Mouse (Mus musculus) liver, embryonic 14.5 days (tissue): ENCODE results near the gene 4930407I10Rik. TPM values are rescaled to one million over a fixed set of nuclear protein-coding genes. Genes with fewer than 3 reads are reported as not detected.

Source experiments
- ATAC-seq: fragments of 200-750 bp; cut with Nextera tagmentation; 2 replicates; pipeline ENCODE4 v1.8.0; 2017; ENCODE audit warnings: moderate number of reproducible peaks, mild to moderate bottlenecking, moderate library complexity; ENCODE audit not compliant: insufficient read depth
- DNase-seq, 3 experiments: peaks; one replicate each; pipeline ENCODE4 v3.0.0-alpha.2; 2012 to 2013; ENCODE audit warnings: low read depth in 3 of 3, low spot score in 3 of 3
- H3K27ac ChIP-seq: fragments of 300-500 bp; sonication (generic); 2 replicates; pipeline ENCODE4 v1.5.1; 2014; ENCODE audit warnings: moderate library complexity, mild to moderate bottlenecking, control low read depth, inconsistent platforms
- H3K27me3 ChIP-seq: fragments of 300-500 bp; sonication (generic); 2 replicates; pipeline ENCODE4 v1.6.1; 2014; ENCODE audit warnings: mild to moderate bottlenecking, low read length, moderate library complexity; ENCODE audit not compliant: control insufficient read depth, insufficient read depth
- H3K36me3 ChIP-seq: fragments of 300-500 bp; sonication (generic); replicated peaks from 2 replicates; pipeline ENCODE4 v1.6.1; 2014; ENCODE audit warnings: low read depth; ENCODE audit not compliant: control insufficient read depth, insufficient read depth
- H3K4me1 ChIP-seq, 2 experiments: fragments of 200-500 bp in 1 of 2; fragments of 300-500 bp in 1 of 2; sonication (generic) in 1 of 2; replicated peaks; 2 replicates each; pipeline ENCODE4 v1.6.1; 2012 to 2014; ENCODE audit warnings: antibody characterized with exemption in 1 of 2, inconsistent platforms in 1 of 2, low read length in 1 of 2; ENCODE audit not compliant: control insufficient read depth in 2 of 2, insufficient read depth in 2 of 2
- H3K4me2 ChIP-seq: fragments of 300-500 bp; sonication (generic); 2 replicates; pipeline ENCODE4 v1.6.1; 2014; ENCODE audit warnings: low read depth, mild to moderate bottlenecking, control low read depth, moderate library complexity
- H3K4me3 ChIP-seq, 2 experiments: fragments of 200-500 bp in 1 of 2; fragments of 300-500 bp in 1 of 2; sonication (generic) in 1 of 2; 2 replicates each; pipeline ENCODE4 v1.5.1; 2012 to 2014; ENCODE audit warnings: low read depth in 2 of 2, low read length in 2 of 2, mild to moderate bottlenecking in 2 of 2, control low read depth in 1 of 2, inconsistent platforms in 1 of 2, moderate library complexity in 1 of 2; ENCODE audit not compliant: insufficient read depth in 1 of 2
- H3K9ac ChIP-seq: fragments of 300-500 bp; sonication (generic); replicated peaks from 2 replicates; pipeline ENCODE4 v1.6.1; 2014; ENCODE audit warnings: mild to moderate bottlenecking, control low read depth, moderate library complexity
- H3K9me3 ChIP-seq: fragments of 300-500 bp; sonication (generic); 2 replicates; pipeline ENCODE4 v1.6.1; 2016; ENCODE audit warnings: low read length, mixed read lengths; ENCODE audit not compliant: control insufficient read depth
- CTCF ChIP-seq: IDR thresholded peaks from 2 replicates; pipeline ENCODE4 v1.5.1; 2016; ENCODE audit warnings: antibody characterized with exemption, low read depth, control low read depth
- EP300 ChIP-seq: IDR thresholded peaks from 2 replicates; pipeline ENCODE4 v1.6.1; 2016; ENCODE audit warnings: antibody characterized with exemption, low read depth
- WGBS: fragments of 180-500 bp; shearing (Covaris S2); extraction: QIAGEN DNeasy Blood & Tissue Kit; methylation state at CpG from one replicate; pipeline ENCODE4 v1.1.7; 2014; ENCODE audit not compliant: insufficient replicate concordance; 5-methylcytosine and 5-hydroxymethylcytosine counted together
- polyA plus RNA-seq, 2 experiments: library from polyadenylated mRNA; depleted of rRNA in 1 of 2; stranded (reverse) in 1 of 2; unstranded in 1 of 2; fragments of >200 nt; fragmentation: Nextera tagmentation in 1 of 2; extraction: Ambion mirVana in 1 of 2; gene quantifications; 2 replicates each; pipeline versions ENCODE4 v1.2.1 to v1.2.3; 2012 to 2014

Gene 4930407I10Rik
- polyA plus RNA-seq, 2 experiments = not detected

GRCm38 (mm10) chr15:82023965-82024635, 34.9 kb upstream of the 4930407I10Rik start:
- Histone ChIP-seq H3K4me3 (no peak overlapping the region), H3K4me1 (peaks cover 0 to 1% of the 10 kb centered on the region in 2 experiments; a peak in 2 of 4 replicates), H3K36me3 (peaks cover 45% of the 10 kb centered on the region), H3K9ac (no peak overlapping the region), H3K27me3 (no peaks in the 10 kb centered on the region), H3K9me3 (no peaks in the 10 kb centered on the region), H3K4me2 (no peak overlapping the region), H3K27ac (no peak overlapping the region)
- no peak for TF ChIP-seq EP300
- TF ChIP-seq CTCF = no peak
- 83% methylated on average over 6 of the region's 6 CpGs for WGBS
- ATAC-seq = no peak
- DNase-seq = no peak

- Histone ChIP-seq H3K4me2 (no peak overlapping the region), H3K27ac (no peak overlapping the region), H3K4me3 (no peak overlapping the region), H3K9ac (no peak overlapping the region), H3K9me3 (no peaks in the 10 kb centered on the region), H3K36me3 (peaks cover 64% of the 10 kb centered on the region), H3K4me1 (no peaks in the 10 kb centered on the region), H3K27me3 (no peaks in the 10 kb centered on the region)
- 80% methylated on average over 7 of the region's 7 CpGs for WGBS
- DNase-seq (no peak), ATAC-seq (no peak)
- TF ChIP-seq CTCF = no peak
- no peak for TF ChIP-seq EP300
Observed at GRCm38 (mm10) chr15:82027276-82027675, 31.7 kb upstream of the 4930407I10Rik start.

- Histone ChIP-seq H3K27me3 (no peaks in the 10 kb centered on the region), H3K4me2 (no peak overlapping the region), H3K9ac (no peak overlapping the region), H3K9me3 (no peaks in the 10 kb centered on the region), H3K27ac (no peak overlapping the region), H3K4me3 (no peak overlapping the region), H3K36me3 (peaks cover 68% of the 10 kb centered on the region), H3K4me1 (no peaks in the 10 kb centered on the region)
- DNase-seq = no peak
- no peak for ATAC-seq
- TF ChIP-seq EP300 (no peak), CTCF (no peak)
- WGBS = 72% methylated on average over 7 of the region's 7 CpGs
Observed at GRCm38 (mm10) chr15:82027726-82028125, 31.2 kb upstream of the 4930407I10Rik start.

- no peaks in the 10 kb centered on the region for H3K9me3 ChIP-seq
- ATAC-seq (no peak), DNase-seq (no peak)
- no peak overlapping the region for H3K27ac ChIP-seq
- H3K4me2 ChIP-seq = no peak overlapping the region
- H3K4me3 ChIP-seq = no peak overlapping the region
- no peaks in the 10 kb centered on the region for H3K4me1 ChIP-seq
- TF ChIP-seq EP300 (no peak), CTCF (no peak)
- H3K36me3 ChIP-seq = peaks cover 45% of the 10 kb centered on the region
- H3K9ac ChIP-seq = no peak overlapping the region
- 77% methylated on average over 7 of the region's 7 CpGs for WGBS
- H3K27me3 ChIP-seq = no peaks in the 10 kb centered on the region
Observed at GRCm38 (mm10) chr15:82032386-82032785, 26.6 kb upstream of the 4930407I10Rik start.

- no peak for ATAC-seq
Observed at GRCm38 (mm10) chr15:82033762-82034161, 25.2 kb upstream of the 4930407I10Rik start, which contains the start of gene Desi1. Gene Desi1 (minus strand): TSS chr15:82033862.

More at GRCm38 (mm10) chr15:82033762-82034161, 25.2 kb upstream of the 4930407I10Rik start, which contains the start of gene Desi1:
- WGBS = 80% methylated on average over 4 of the region's 4 CpGs
- Histone ChIP-seq H3K36me3 (peaks cover 52% of the 10 kb centered on the region), H3K27ac (no peak within 1 kb of the TSS), H3K4me2 (no peak within 1 kb of the TSS), H3K4me1 (no peaks in the 10 kb centered on the region), H3K27me3 (no peaks in the 10 kb centered on the region), H3K9me3 (no peaks in the 10 kb centered on the region), H3K4me3 (no peak within 1 kb of the TSS), H3K9ac (no peak within 1 kb of the TSS)
- DNase-seq = no peak
- no peak for TF ChIP-seq CTCF
- TF ChIP-seq EP300 = no peak
